Mouse (Mus musculus) hindbrain, postnatal 0 days (tissue): ENCODE results near the gene Snrnp25. TPM values are rescaled to one million over a fixed set of nuclear protein-coding genes. Genes with fewer than 3 reads are reported as not detected.
A peak's percentile ranks its signal among the peaks of the same experiment; 100 is the strongest.

Experiments used
- ATAC-seq: fragments of 200-750 bp; cut with Nextera tagmentation; 2 replicates; pipeline ENCODE4 v1.8.0; 2017; ENCODE audit warnings: mild to moderate bottlenecking, moderate TSS enrichment, moderate library complexity
- DNase-seq: peaks from one replicate; pipeline ENCODE4 v3.0.0-alpha.2; 2015; ENCODE audit warnings: low spot score
- H3K27ac ChIP-seq: fragments of 300-500 bp; sonication (generic); 2 replicates; pipeline ENCODE4 v1.5.1; 2014; ENCODE audit warnings: mild to moderate bottlenecking
- H3K27me3 ChIP-seq: fragments of 300-500 bp; sonication (generic); 2 replicates; pipeline ENCODE4 v1.6.1; 2014; ENCODE audit warnings: low read length, mixed read lengths; ENCODE audit not compliant: insufficient read depth
- H3K36me3 ChIP-seq: fragments of 300-500 bp; sonication (generic); 2 replicates; pipeline ENCODE4 v1.6.1; 2014; ENCODE audit warnings: low read length, mixed read lengths; ENCODE audit not compliant: insufficient read depth
- H3K4me1 ChIP-seq: fragments of 300-500 bp; sonication (generic); 2 replicates; pipeline ENCODE4 v1.6.1; 2014; ENCODE audit warnings: antibody characterized with exemption, low read length, mixed read lengths; ENCODE audit not compliant: insufficient read depth
- H3K4me2 ChIP-seq: fragments of 300-500 bp; sonication (generic); 2 replicates; pipeline ENCODE4 v1.6.1; 2014; ENCODE audit warnings: low read depth, mild to moderate bottlenecking, low read length, moderate library complexity, mixed read lengths
- H3K4me3 ChIP-seq: fragments of 300-500 bp; sonication (generic); 2 replicates; pipeline ENCODE4 v1.5.1; 2014; ENCODE audit warnings: low read length
- H3K9ac ChIP-seq: fragments of 300-500 bp; sonication (generic); replicated peaks from 2 replicates; pipeline ENCODE4 v1.6.1; 2014; ENCODE audit warnings: mild to moderate bottlenecking, low read length, moderate library complexity, mixed read lengths
- H3K9me3 ChIP-seq: fragments of 300-500 bp; sonication (generic); 2 replicates; pipeline ENCODE4 v1.6.1; 2016; ENCODE audit warnings: low read length, mixed read lengths
- CTCF ChIP-seq: IDR thresholded peaks from 2 replicates; pipeline ENCODE4 v1.5.1; 2016; ENCODE audit warnings: antibody characterized with exemption, control low read depth, low read depth
- WGBS: fragments of 180-500 bp; shearing (Covaris S2); extraction: QIAGEN DNeasy Blood & Tissue Kit; methylation state at CpG from one replicate; pipeline ENCODE4 v1.1.7; 2014; 5-methylcytosine and 5-hydroxymethylcytosine counted together
- polyA plus RNA-seq: library from polyadenylated mRNA; unstranded; fragments of >200 nt; fragmentation: Nextera tagmentation; extraction: Ambion mirVana; gene quantifications from 2 replicates; pipeline ENCODE4 v1.2.1, GENCODE M21; 2015
- total RNA-seq: library from RNA; depleted of rRNA; stranded (reverse); fragments of >200 nt; gene quantifications from 2 replicates; pipeline ENCODE4 v1.2.3, GENCODE M21; 2014; rRNA removed

Snrnp25 gene
- total RNA-seq, result 18.1 and 21.7 TPM in 2 replicates
- polyA plus RNA-seq, result 52.6 and 61.3 TPM in 2 replicates

- DNase-seq (peak; percentile 99), ATAC-seq (peak; percentile 100)
- peak; percentile 59 for TF ChIP-seq CTCF
- peaks cover 16% of the 10 kb centered on the region; the same call in 1 of the 2 replicates for H3K36me3 ChIP-seq
- under 1% methylated on average over 52 of the region's 52 CpGs for WGBS
- H3K4me1 ChIP-seq, result peaks cover 7% of the 10 kb centered on the region
- no peaks in the 10 kb centered on the region for H3K27me3 ChIP-seq
- peak within 1 kb of the TSS; percentile 67 for H3K9ac ChIP-seq
- H3K27ac ChIP-seq, result no peak within 1 kb of the TSS
- peak within 1 kb of the TSS; percentile 94 for H3K4me2 ChIP-seq
- H3K9me3 ChIP-seq, result no peaks in the 10 kb centered on the region
- H3K4me3 ChIP-seq, result peak within 1 kb of the TSS; percentile 66
These were observed at the start of gene Snrnp25 for GRCm38 (mm10) chr11:32205058-32205873. Snrnp25 (plus strand) TSS chr11:32205415.

GRCm38 (mm10) chr11:32156854-32157630 lies 48.2 kb upstream of the Snrnp25 start:
- Histone ChIP-seq H3K9ac (no peak overlapping the region), H3K27me3 (no peaks in the 10 kb centered on the region), H3K4me1 (peaks cover 5% of the 10 kb centered on the region; the same call in 1 of the 2 replicates), H3K9me3 (no peaks in the 10 kb centered on the region), H3K4me2 (no peak overlapping the region), H3K4me3 (no peak overlapping the region), H3K36me3 (no peaks in the 10 kb centered on the region), H3K27ac (peak overlapping the region; percentile 84)
- TF ChIP-seq CTCF, result no peak
- 58% methylated on average over 7 of the region's 7 CpGs for WGBS
- DNase-seq, result no peak
- ATAC-seq, result no peak

DNA sequence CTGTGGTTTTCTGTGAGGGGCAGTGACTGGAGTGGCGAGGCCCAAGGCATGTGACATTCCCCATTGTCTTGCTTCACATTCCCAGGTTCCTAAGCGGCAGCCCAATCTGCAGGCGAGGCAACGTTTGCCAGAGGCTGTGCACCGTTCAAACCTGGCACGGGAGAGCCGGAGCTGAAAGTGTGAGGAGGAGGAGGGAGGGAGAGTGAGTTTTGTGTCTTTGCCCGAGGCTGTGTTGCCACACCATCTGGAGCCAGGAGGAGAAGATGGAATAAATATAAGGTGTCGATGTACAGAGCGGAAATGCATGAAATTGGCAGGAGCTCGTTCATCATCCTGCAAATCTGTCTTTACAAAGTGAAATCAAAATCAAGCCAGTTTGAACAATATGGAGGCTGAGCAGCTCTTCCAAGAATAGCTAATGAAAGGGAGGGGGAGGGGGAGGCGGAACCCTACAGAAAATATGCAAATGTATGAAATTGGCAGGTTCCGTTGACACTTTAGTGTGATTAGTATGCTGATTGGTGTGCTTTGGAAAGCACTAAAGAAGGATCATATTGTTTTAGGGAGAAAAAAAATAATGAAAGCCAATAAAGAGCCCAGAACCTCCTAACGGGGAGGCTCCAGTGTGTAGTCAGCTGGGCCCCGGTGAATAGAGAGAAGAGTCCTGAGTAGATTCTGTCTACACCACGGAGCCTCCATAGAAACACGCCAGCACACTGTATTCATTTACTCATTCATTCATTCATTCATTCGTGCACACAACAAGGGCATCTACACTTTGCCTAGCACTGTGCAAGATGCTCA lies 47.2 kb upstream of the Snrnp25 start:
- Histone ChIP-seq H3K4me2 (0 out of 2 replicates have a peak overlapping the region, but pooled peaks have one; percentile 14), H3K9me3 (no peaks in the 10 kb centered on the region), H3K36me3 (no peaks in the 10 kb centered on the region), H3K9ac (0 out of 2 replicates have a peak overlapping the region, but pooled peaks have one; percentile 7), H3K4me3 (no peak overlapping the region), H3K4me1 (peaks cover 5% of the 10 kb centered on the region; the same call in 1 of the 2 replicates), H3K27ac (peak overlapping the region; percentile 84), H3K27me3 (no peaks in the 10 kb centered on the region)
- WGBS, result 20% methylated on average over 18 of the region's 18 CpGs
- TF ChIP-seq CTCF, result no peak
- DNase-seq (peak; percentile 87), ATAC-seq (peak; percentile 71)

DNA sequence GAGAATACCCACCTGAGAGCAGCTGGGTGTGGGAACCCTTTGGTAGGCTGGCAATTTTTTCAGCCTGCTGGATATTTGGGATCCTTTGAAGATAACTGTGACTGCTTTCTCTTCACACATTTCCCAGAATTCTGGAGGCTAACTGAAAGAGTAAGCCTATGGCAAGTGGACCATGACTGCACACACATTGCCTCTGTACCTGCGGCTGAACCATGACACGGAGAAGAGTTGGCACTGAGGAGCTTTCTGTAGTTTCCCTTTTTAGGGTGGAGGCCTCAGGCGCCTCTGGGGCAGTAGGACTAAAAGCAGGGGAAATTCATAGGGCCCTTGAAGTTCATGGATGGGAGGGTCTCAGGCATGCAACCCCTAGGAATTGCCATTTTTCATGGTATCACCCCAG lies 46.0 kb upstream of the Snrnp25 start:
- no peak overlapping the region for H3K4me2 ChIP-seq
- 86% methylated on average over 3 of the region's 3 CpGs for WGBS
- peak overlapping the region; percentile 5; the same call in 1 of the 2 replicates for H3K27ac ChIP-seq
- H3K9ac ChIP-seq, result no peak overlapping the region
- no peaks in the 10 kb centered on the region for H3K27me3 ChIP-seq
- DNase-seq (no peak), ATAC-seq (no peak)
- no peaks in the 10 kb centered on the region for H3K36me3 ChIP-seq
- no peak overlapping the region for H3K4me3 ChIP-seq
- TF ChIP-seq CTCF, result no peak
- peaks cover 5% of the 10 kb centered on the region; the same call in 1 of the 2 replicates for H3K4me1 ChIP-seq
- no peaks in the 10 kb centered on the region for H3K9me3 ChIP-seq

- Histone ChIP-seq H3K4me2 (no peak overlapping the region), H3K4me3 (no peak overlapping the region), H3K27me3 (no peaks in the 10 kb centered on the region), H3K9ac (no peak overlapping the region), H3K4me1 (peaks cover 5% of the 10 kb centered on the region; the same call in 1 of the 2 replicates), H3K27ac (no peak overlapping the region; the same call in 1 of the 2 replicates), H3K9me3 (no peaks in the 10 kb centered on the region), H3K36me3 (no peaks in the 10 kb centered on the region)
- ATAC-seq (no peak), DNase-seq (no peak)
- TF ChIP-seq CTCF, result no peak
- 68% methylated on average over 7 of the region's 7 CpGs for WGBS
These were observed 44.9 kb upstream of the Snrnp25 start for GRCm38 (mm10) chr11:32160341-32160740.

DNA sequence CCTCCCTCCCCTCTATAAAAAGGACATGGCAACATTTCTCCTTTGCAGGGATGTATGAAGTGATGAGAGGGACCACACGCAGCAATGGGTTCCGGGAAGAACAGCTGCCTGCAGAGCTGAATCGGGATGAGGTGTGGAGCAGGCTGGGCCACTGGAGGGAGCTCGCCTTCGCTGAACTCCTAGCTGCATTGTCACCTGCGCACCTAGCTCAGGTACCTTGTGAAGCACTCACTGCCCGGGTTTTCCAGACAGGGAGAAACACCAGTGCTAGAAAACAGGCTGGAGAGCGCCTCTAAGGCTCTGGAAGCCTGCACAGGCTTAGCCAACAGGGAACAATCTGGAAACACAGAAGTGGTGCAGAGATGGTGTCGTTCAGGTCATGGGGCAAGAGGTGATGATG lies 43.7 kb upstream of the Snrnp25 start:
- DNase-seq (peak; percentile 80), ATAC-seq (peak; percentile 41)
- 14% methylated on average over 9 of the region's 9 CpGs for whole genome bisulfite sequencing
- Histone ChIP-seq H3K27me3 (no peaks in the 10 kb centered on the region), H3K9ac (peak overlapping the region; percentile 46), H3K4me1 (peaks cover 5% of the 10 kb centered on the region; the same call in 1 of the 2 replicates), H3K4me3 (peak overlapping the region; percentile 19), H3K36me3 (no peaks in the 10 kb centered on the region), H3K27ac (peak overlapping the region; percentile 86), H3K9me3 (no peaks in the 10 kb centered on the region), H3K4me2 (peak overlapping the region; percentile 58)
- peak; percentile 73 for TF ChIP-seq CTCF
